Mouse (Mus musculus) intestine, embryonic 14.5 days (tissue): ENCODE measurements around the gene Nptx1. TPM values are rescaled to one million over a fixed set of nuclear protein-coding genes. Genes with fewer than 3 reads are reported as not detected.

Experiments
- ATAC-seq: fragments of 200-750 bp; cut with Nextera tagmentation; replicated peaks from 2 replicates; pipeline ENCODE4 v1.8.0; 2017; ENCODE audit warnings: low read depth, moderate number of reproducible peaks, moderate TSS enrichment, moderate library complexity; ENCODE audit not compliant: low FRiP score, low TSS enrichment
- DNase-seq: peaks from one replicate; pipeline ENCODE4 v3.0.0-alpha.2; 2018; ENCODE audit warnings: low spot score
- H3K27ac ChIP-seq: fragments of 300-500 bp; sonication (generic); 2 replicates; pipeline ENCODE4 v1.5.1; 2014; ENCODE audit warnings: low read depth, mild to moderate bottlenecking, control low read depth
- H3K27me3 ChIP-seq: fragments of 300-500 bp; sonication (generic); replicated peaks from 2 replicates; pipeline ENCODE4 v1.6.1; 2014; ENCODE audit warnings: low read length, control low read depth; ENCODE audit not compliant: control insufficient read depth, insufficient read depth
- H3K36me3 ChIP-seq: fragments of 300-500 bp; sonication (generic); 2 replicates; pipeline ENCODE4 v1.6.1; 2014; ENCODE audit warnings: low read length, control low read depth; ENCODE audit not compliant: control insufficient read depth, insufficient read depth
- H3K4me1 ChIP-seq: fragments of 300-500 bp; sonication (generic); replicated peaks from 2 replicates; pipeline ENCODE4 v1.6.1; 2014; ENCODE audit warnings: low read length, control low read depth, mixed read lengths; ENCODE audit not compliant: control insufficient read depth, insufficient read depth
- H3K4me2 ChIP-seq: fragments of 300-500 bp; sonication (generic); 2 replicates; pipeline ENCODE4 v1.6.1; 2014; ENCODE audit warnings: low read length
- H3K4me3 ChIP-seq: fragments of 300-500 bp; sonication (generic); 2 replicates; pipeline ENCODE4 v1.5.1; 2014; ENCODE audit warnings: low read depth, low read length, control low read depth, mixed read lengths
- H3K9ac ChIP-seq: fragments of 300-500 bp; sonication (generic); 2 replicates; pipeline ENCODE4 v1.6.1; 2014; ENCODE audit warnings: mild to moderate bottlenecking, low read length
- H3K9me3 ChIP-seq: fragments of 300-500 bp; sonication (generic); 2 replicates; pipeline ENCODE4 v1.6.1; 2016; ENCODE audit warnings: low read length, control low read depth; ENCODE audit not compliant: control insufficient read depth
- WGBS: fragments of 180-500 bp; shearing (Covaris S2); extraction: QIAGEN DNeasy Blood & Tissue Kit; methylation state at CpG from one replicate; pipeline ENCODE4 v1.1.7; 2014; 5-methylcytosine and 5-hydroxymethylcytosine counted together
- polyA plus RNA-seq: library from polyadenylated mRNA; unstranded; fragments of >200 nt; fragmentation: Nextera tagmentation; extraction: Ambion mirVana; gene quantifications from 2 replicates; pipeline ENCODE4 v1.2.1, GENCODE M21; 2014

Gene Nptx1
- polyA plus RNA-seq, 1 experiment from 2014 or later = 1.3 TPM

- no peak overlapping the region for H3K27ac ChIP-seq
- 50% methylated on average over 5 of the region's 5 CpGs for WGBS
Observed at GRCm38 (mm10) chr11:119566188-119566587, 18.6 kb upstream of the Nptx1 start.

GRCm38 (mm10) chr11:119565684-119566083, 18.1 kb upstream of the Nptx1 start:
- WGBS = 40% methylated on average over 10 of the region's 10 CpGs
- Histone ChIP-seq H3K4me2 (no peak overlapping the region), H3K27me3 (peaks cover 16% of the 10 kb centered on the region; the same call in 1 of the 2 replicates), H3K36me3 (no peaks in the 10 kb centered on the region), H3K4me3 (no peak overlapping the region), H3K9ac (no peak overlapping the region), H3K27ac (no peak overlapping the region), H3K9me3 (no peaks in the 10 kb centered on the region), H3K4me1 (no peaks in the 10 kb centered on the region)
- no peak for DNase-seq
- ATAC-seq = no peak

More at GRCm38 (mm10) chr11:119566188-119566587, 18.6 kb upstream of the Nptx1 start:
- Histone ChIP-seq H3K4me3 (no peak overlapping the region), H3K9me3 (no peaks in the 10 kb centered on the region), H3K36me3 (no peaks in the 10 kb centered on the region), H3K4me2 (no peak overlapping the region), H3K9ac (no peak overlapping the region), H3K27me3 (peaks cover 16% of the 10 kb centered on the region; the same call in 1 of the 2 replicates), H3K4me1 (no peaks in the 10 kb centered on the region)
- ATAC-seq (no peak), DNase-seq (no peak)

- no peak overlapping the region for H3K4me3 ChIP-seq
- no peak for DNase-seq
- H3K27me3 ChIP-seq = peaks cover 16% of the 10 kb centered on the region; the same call in 1 of the 2 replicates
- ATAC-seq = no peak
- H3K4me1 ChIP-seq = no peaks in the 10 kb centered on the region
- H3K4me2 ChIP-seq = no peak overlapping the region
- H3K9ac ChIP-seq = no peak overlapping the region
- H3K27ac ChIP-seq = no peak overlapping the region
- 61% methylated on average over 7 of the region's 7 CpGs for WGBS
- no peaks in the 10 kb centered on the region for H3K9me3 ChIP-seq
- no peaks in the 10 kb centered on the region for H3K36me3 ChIP-seq
Observed at GRCm38 (mm10) chr11:119565021-119565420, 17.5 kb upstream of the Nptx1 start.

GRCm38 (mm10) chr11:119564383-119564782, 16.8 kb upstream of the Nptx1 start:
- no peak overlapping the region for H3K4me3 ChIP-seq
- no peaks in the 10 kb centered on the region for H3K9me3 ChIP-seq
- H3K27me3 ChIP-seq = peaks cover 16% of the 10 kb centered on the region; the same call in 1 of the 2 replicates
- H3K9ac ChIP-seq = no peak overlapping the region
- H3K4me1 ChIP-seq = 0 out of 2 replicates have a peak, but pooled peaks cover under 1% of the 10 kb centered on the region
- H3K27ac ChIP-seq = no peak overlapping the region
- no peak for DNase-seq
- H3K36me3 ChIP-seq = no peaks in the 10 kb centered on the region
- ATAC-seq = no peak
- WGBS = 89% methylated on average over 10 of the region's 10 CpGs
- H3K4me2 ChIP-seq = no peak overlapping the region

GRCm38 (mm10) chr11:119563166-119563565, 15.6 kb upstream of the Nptx1 start:
- peaks cover 16% of the 10 kb centered on the region; the same call in 1 of the 2 replicates for H3K27me3 ChIP-seq
- no peaks in the 10 kb centered on the region for H3K9me3 ChIP-seq
- no peak overlapping the region for H3K27ac ChIP-seq
- no peak overlapping the region for H3K4me3 ChIP-seq
- ATAC-seq = no peak
- no peak for DNase-seq
- WGBS = 58% methylated on average over 9 of the region's 9 CpGs
- H3K4me2 ChIP-seq = no peak overlapping the region
- no peaks in the 10 kb centered on the region for H3K36me3 ChIP-seq
- no peak overlapping the region for H3K9ac ChIP-seq
- H3K4me1 ChIP-seq = peaks cover 10% of the 10 kb centered on the region

GRCm38 (mm10) chr11:119562286-119562685, 14.7 kb upstream of the Nptx1 start:
- no peaks in the 10 kb centered on the region for H3K9me3 ChIP-seq
- H3K9ac ChIP-seq = no peak overlapping the region
- H3K4me2 ChIP-seq = no peak overlapping the region
- no peak overlapping the region for H3K27ac ChIP-seq
- ATAC-seq (no peak), DNase-seq (no peak)
- WGBS = 47% methylated on average over 6 of the region's 6 CpGs
- no peaks in the 10 kb centered on the region for H3K36me3 ChIP-seq
- H3K4me3 ChIP-seq = no peak overlapping the region
- peaks cover 10% of the 10 kb centered on the region for H3K4me1 ChIP-seq
- H3K27me3 ChIP-seq = peaks cover 16% of the 10 kb centered on the region; the same call in 1 of the 2 replicates

GRCm38 (mm10) chr11:119558870-119559610, 11.5 kb upstream of the Nptx1 start:
- Histone ChIP-seq H3K4me2 (no peak overlapping the region), H3K9ac (no peak overlapping the region), H3K4me3 (no peak overlapping the region), H3K36me3 (no peaks in the 10 kb centered on the region), H3K27ac (no peak overlapping the region), H3K9me3 (no peaks in the 10 kb centered on the region), H3K27me3 (0 out of 2 replicates have a peak, but pooled peaks cover 5% of the 10 kb centered on the region), H3K4me1 (peaks cover 10% of the 10 kb centered on the region)
- WGBS = 22% methylated on average over 9 of the region's 9 CpGs
- 0 out of 2 replicates have a peak, but pooled peaks have one; percentile 25 for ATAC-seq
- no peak for DNase-seq

- Histone ChIP-seq H3K4me1 (peaks cover 10% of the 10 kb centered on the region), H3K4me3 (no peak overlapping the region), H3K9ac (no peak overlapping the region), H3K9me3 (no peaks in the 10 kb centered on the region), H3K27ac (no peak overlapping the region), H3K4me2 (no peak overlapping the region), H3K36me3 (no peaks in the 10 kb centered on the region), H3K27me3 (0 out of 2 replicates have a peak, but pooled peaks cover 9% of the 10 kb centered on the region)
- DNase-seq = no peak
- ATAC-seq = no peak
- WGBS = 32% methylated on average over 15 of the region's 17 CpGs
Observed at GRCm38 (mm10) chr11:119557940-119558869, 10.7 kb upstream of the Nptx1 start.
